Mouse (Mus musculus) megakaryocyte, embryonic 14.5 days (primary cell): ENCODE measurements around the gene Gm7168.

ENCODE experiments used
- FLI1 ChIP-seq: IDR thresholded peaks from 2 replicates; pipeline ENCODE4 v1.6.1; 2012; ENCODE audit warnings: low read length, inconsistent platforms, mixed read lengths
- GATA1 ChIP-seq: IDR thresholded peaks from 3 replicates; pipeline ENCODE4 v1.6.1; 2012; ENCODE audit warnings: mixed read lengths, low read length, inconsistent platforms, borderline replicate concordance

GRCm38 (mm10) chr17:13907082-13907481 is 41.1 kb upstream of the Gm7168 start:
- TF ChIP-seq GATA1 = no peak
- no peak for TF ChIP-seq FLI1
